Mouse (Mus musculus): ENCODE measurements around the gene Sys1. TPM values are rescaled to one million over a fixed set of nuclear protein-coding genes. Genes with fewer than 3 reads are reported as not detected.

The Sys1 gene
- polyA plus RNA-seq, 1 experiment from 2014 or later, result 88.2 TPM

GRCm38 (mm10) chr2:164436215-164436913 is 20.4 kb upstream of the Sys1 start:
- peaks cover 6% of the 10 kb centered on the region for H3K27me3 ChIP-seq
- no peak overlapping the region for H3K4me2 ChIP-seq
- ATAC-seq (ENCODE audit: low FRiP score, low read depth), result no peak
- 27% methylated on average over 8 of the region's 8 CpGs for WGBS
- no peaks in the 10 kb centered on the region for H3K36me3 ChIP-seq
- no peaks in the 10 kb centered on the region for H3K4me1 ChIP-seq (replicated peaks)
- H3K27ac ChIP-seq (replicated peaks), result no peak overlapping the region
- H3K4me3 ChIP-seq, result no peak overlapping the region
- no peak overlapping the region for H3K9ac ChIP-seq
- H3K9me3 ChIP-seq, result no peaks in the 10 kb centered on the region

- WGBS, result 73% methylated on average over 3 of the region's 3 CpGs
- no peak overlapping the region for H3K9ac ChIP-seq
- peaks cover 11% of the 10 kb centered on the region for H3K27me3 ChIP-seq
- no peak overlapping the region for H3K27ac ChIP-seq (replicated peaks)
- H3K4me1 ChIP-seq (replicated peaks), result no peaks in the 10 kb centered on the region; the same call in 1 of the 2 replicates
- H3K4me3 ChIP-seq, result no peak overlapping the region
- no peaks in the 10 kb centered on the region for H3K9me3 ChIP-seq
- ATAC-seq (ENCODE audit: low FRiP score, low read depth), result no peak
- no peak overlapping the region for H3K4me2 ChIP-seq
- H3K36me3 ChIP-seq, result no peaks in the 10 kb centered on the region
Measured at GRCm38 (mm10) chr2:164436961-164437360, 19.8 kb upstream of the Sys1 start.

GRCm38 (mm10) chr2:164437710-164438109 is 19.1 kb upstream of the Sys1 start:
- Histone ChIP-seq H3K4me1 (replicated peaks) (peaks cover 7% of the 10 kb centered on the region), H3K27me3 (peaks cover 11% of the 10 kb centered on the region), H3K27ac (replicated peaks) (no peak overlapping the region), H3K4me2 (no peak overlapping the region), H3K36me3 (no peaks in the 10 kb centered on the region), H3K4me3 (no peak overlapping the region), H3K9ac (no peak overlapping the region), H3K9me3 (no peaks in the 10 kb centered on the region)
- no peak for ATAC-seq (ENCODE audit: low FRiP score, low read depth)
- 79% methylated on average over 6 of the region's 6 CpGs for WGBS

GRCm38 (mm10) chr2:164438257-164438656 is 18.5 kb upstream of the Sys1 start:
- H3K27ac ChIP-seq (replicated peaks), result no peak overlapping the region
- peaks cover 13% of the 10 kb centered on the region for H3K4me1 ChIP-seq (replicated peaks)
- WGBS, result 77% methylated on average over 8 of the region's 8 CpGs
- no peaks in the 10 kb centered on the region for H3K36me3 ChIP-seq
- no peak overlapping the region for H3K9ac ChIP-seq
- ATAC-seq (ENCODE audit: low FRiP score, low read depth), result no peak
- H3K4me3 ChIP-seq, result no peak overlapping the region
- no peak overlapping the region for H3K4me2 ChIP-seq
- H3K27me3 ChIP-seq, result peaks cover 11% of the 10 kb centered on the region
- H3K9me3 ChIP-seq, result no peaks in the 10 kb centered on the region

DNA sequence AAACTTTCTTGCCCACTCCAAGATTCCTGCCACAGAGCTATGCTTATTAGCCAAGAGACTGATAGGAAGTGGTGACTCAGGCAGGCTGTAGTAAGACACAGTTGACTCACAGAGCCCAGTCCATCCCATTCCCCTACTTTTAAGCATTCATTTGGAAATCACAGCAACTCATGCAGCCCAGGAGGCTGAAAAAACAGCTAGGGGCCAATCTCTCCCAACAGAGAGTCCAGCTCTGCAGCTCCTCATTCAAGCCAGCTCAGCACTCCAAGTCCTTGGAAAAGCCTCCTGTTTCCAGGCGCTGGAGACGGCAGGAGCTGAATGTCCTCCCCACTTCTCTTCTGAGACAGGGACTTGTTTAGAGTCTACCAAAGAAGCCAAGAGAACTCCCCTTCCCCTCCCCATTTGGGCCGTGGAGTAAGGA is 17.8 kb upstream of the Sys1 start:
- no peak overlapping the region for H3K27ac ChIP-seq (replicated peaks)
- ATAC-seq (ENCODE audit: low FRiP score, low read depth), result no peak
- H3K4me3 ChIP-seq, result no peak overlapping the region
- H3K27me3 ChIP-seq, result peaks cover 11% of the 10 kb centered on the region
- H3K4me2 ChIP-seq, result no peak overlapping the region
- 74% methylated on average over 3 of the region's 3 CpGs for WGBS
- no peak overlapping the region for H3K9ac ChIP-seq
- H3K9me3 ChIP-seq, result no peaks in the 10 kb centered on the region
- H3K4me1 ChIP-seq (replicated peaks), result peaks cover 17% of the 10 kb centered on the region
- H3K36me3 ChIP-seq, result no peaks in the 10 kb centered on the region

DNA sequence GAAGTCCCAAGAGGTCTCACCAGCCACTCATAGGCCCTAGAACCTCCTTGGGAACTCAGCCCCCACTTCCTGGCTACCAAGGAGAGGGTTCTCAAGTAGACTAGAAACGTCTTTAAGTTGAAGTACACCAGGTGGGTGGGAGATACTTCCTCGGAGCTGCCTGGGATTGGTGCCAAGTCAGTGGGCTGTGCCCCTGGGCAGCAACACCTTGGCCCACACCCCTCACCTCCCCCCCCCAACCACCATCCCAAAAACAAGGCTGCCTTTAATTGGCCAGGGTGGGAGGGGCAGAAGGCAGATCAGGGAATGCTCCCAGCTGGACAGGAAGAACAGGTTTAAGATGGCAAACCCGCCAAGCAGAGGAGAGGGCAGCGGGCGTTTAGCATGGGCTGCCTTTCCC is 16.4 kb upstream of the Sys1 start:
- Histone ChIP-seq H3K36me3 (no peaks in the 10 kb centered on the region), H3K4me2 (no peak overlapping the region), H3K4me1 (replicated peaks) (peaks cover 17% of the 10 kb centered on the region), H3K27me3 (peaks cover 11% of the 10 kb centered on the region), H3K9me3 (no peaks in the 10 kb centered on the region), H3K27ac (replicated peaks) (no peak overlapping the region), H3K9ac (no peak overlapping the region), H3K4me3 (no peak overlapping the region)
- 84% methylated on average over 5 of the region's 5 CpGs for WGBS
- no peak for ATAC-seq (ENCODE audit: low FRiP score, low read depth)

DNA sequence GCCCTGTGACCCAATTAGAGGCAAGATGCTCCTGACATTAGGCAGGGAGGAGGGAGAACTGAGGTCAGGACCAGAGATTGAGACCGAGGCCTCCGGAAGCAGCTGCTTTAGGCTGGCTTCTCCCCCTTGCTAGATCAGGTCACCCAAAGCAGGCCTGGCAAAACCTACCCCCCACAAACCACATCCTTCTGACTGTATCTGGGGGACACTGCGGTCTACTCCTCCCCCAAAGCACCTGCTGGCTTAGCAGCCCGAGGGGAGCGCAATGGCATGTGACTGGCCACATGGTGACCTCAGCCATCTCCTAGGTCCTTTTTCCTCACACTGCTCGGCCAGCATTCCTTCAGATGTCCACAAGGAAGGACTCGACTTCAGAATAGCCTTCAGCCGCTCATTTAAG is 15.6 kb upstream of the Sys1 start:
- Histone ChIP-seq H3K9ac (no peak overlapping the region), H3K4me2 (peak overlapping the region; percentile 22; the same call in 1 of the 2 replicates), H3K4me3 (0 out of 2 replicates have a peak overlapping the region, but pooled peaks have one; percentile 0), H3K4me1 (replicated peaks) (peaks cover 17% of the 10 kb centered on the region), H3K9me3 (no peaks in the 10 kb centered on the region), H3K36me3 (no peaks in the 10 kb centered on the region), H3K27me3 (peaks cover 11% of the 10 kb centered on the region), H3K27ac (replicated peaks) (no peak overlapping the region)
- ATAC-seq (ENCODE audit: low FRiP score, low read depth), result no peak
- whole genome bisulfite sequencing, result 33% methylated on average over 8 of the region's 8 CpGs

GRCm38 (mm10) chr2:164441731-164442130 is 15.0 kb upstream of the Sys1 start:
- 0 out of 2 replicates have a peak overlapping the region, but pooled peaks have one; percentile 53 for H3K4me3 ChIP-seq
- WGBS, result 25% methylated on average over 7 of the region's 7 CpGs
- no peak for ATAC-seq (ENCODE audit: low FRiP score, low read depth)
- no peaks in the 10 kb centered on the region for H3K9me3 ChIP-seq
- H3K4me2 ChIP-seq, result peak overlapping the region; percentile 97
- no peak overlapping the region for H3K9ac ChIP-seq
- H3K27me3 ChIP-seq, result peaks cover 11% of the 10 kb centered on the region
- H3K4me1 ChIP-seq (replicated peaks), result peaks cover 17% of the 10 kb centered on the region
- no peak overlapping the region for H3K27ac ChIP-seq (replicated peaks)
- H3K36me3 ChIP-seq, result no peaks in the 10 kb centered on the region

- peak overlapping the region; percentile 50 for H3K9ac ChIP-seq
- H3K9me3 ChIP-seq, result no peaks in the 10 kb centered on the region
- no peak; the same call in 1 of the 2 replicates for ATAC-seq (ENCODE audit: low FRiP score, low read depth)
- H3K4me3 ChIP-seq, result peak overlapping the region; percentile 53
- WGBS, result 2% methylated on average over 29 of the region's 29 CpGs
- H3K4me2 ChIP-seq, result peak overlapping the region; percentile 97
- peaks cover 17% of the 10 kb centered on the region for H3K4me1 ChIP-seq (replicated peaks)
- no peak overlapping the region for H3K27ac ChIP-seq (replicated peaks)
- peaks cover 11% of the 10 kb centered on the region for H3K27me3 ChIP-seq
- H3K36me3 ChIP-seq, result no peaks in the 10 kb centered on the region
Measured at GRCm38 (mm10) chr2:164442315-164443050, 14.3 kb upstream of the Sys1 start.

GRCm38 (mm10) chr2:164443051-164443437 is 13.7 kb upstream of the Sys1 start:
- Histone ChIP-seq H3K27ac (replicated peaks) (no peak overlapping the region), H3K9me3 (no peaks in the 10 kb centered on the region), H3K9ac (peak overlapping the region; percentile 50), H3K4me1 (replicated peaks) (peaks cover 17% of the 10 kb centered on the region), H3K4me2 (peak overlapping the region; percentile 97), H3K4me3 (peak overlapping the region; percentile 53), H3K27me3 (peaks cover 11% of the 10 kb centered on the region), H3K36me3 (no peaks in the 10 kb centered on the region)
- peak; percentile 84 for ATAC-seq (ENCODE audit: low FRiP score, low read depth)
- 0% methylated on average over 26 of the region's 26 CpGs for WGBS

DNA sequence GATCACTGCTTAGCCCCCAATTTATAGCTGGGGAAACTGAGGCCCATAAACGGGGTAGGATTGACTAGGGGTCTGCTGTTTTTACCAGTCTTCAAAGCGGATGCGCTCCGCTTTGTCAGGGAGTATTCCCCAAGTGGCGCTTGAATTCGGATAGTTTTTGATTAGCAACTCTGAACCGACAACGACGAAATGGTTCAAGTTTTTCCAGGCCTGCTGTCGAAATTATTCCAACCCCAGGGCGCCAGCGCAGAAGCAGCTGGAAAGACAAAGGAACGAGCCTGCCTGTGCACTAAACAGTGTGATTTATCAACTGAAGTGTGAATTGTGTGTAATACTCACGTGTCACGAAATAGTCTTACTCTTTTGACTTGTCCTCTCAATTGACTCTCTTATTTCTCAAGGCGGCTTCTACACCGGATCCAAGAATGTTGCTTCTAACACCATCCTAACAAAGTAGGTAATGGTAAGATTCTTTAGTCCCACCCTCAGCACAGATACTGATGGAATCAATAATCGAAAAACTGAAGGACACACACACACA is 13.2 kb upstream of the Sys1 start, which contains the start of gene Sdc4:
Sdc4 (minus strand) TSS at position 428 of the 541 bp plus-strand sequence.
- ATAC-seq (ENCODE audit: low FRiP score, low read depth), result no peak
- peak within 1 kb of the TSS; percentile 53 for H3K4me3 ChIP-seq
- H3K4me2 ChIP-seq, result peak within 1 kb of the TSS; percentile 97
- peaks cover 17% of the 10 kb centered on the region for H3K4me1 ChIP-seq (replicated peaks)
- H3K27ac ChIP-seq (replicated peaks), result no peak within 1 kb of the TSS
- H3K9ac ChIP-seq, result peak within 1 kb of the TSS; percentile 50
- 5% methylated on average over 18 of the region's 18 CpGs for WGBS
- H3K27me3 ChIP-seq, result peaks cover 11% of the 10 kb centered on the region
- H3K36me3 ChIP-seq, result no peaks in the 10 kb centered on the region
- no peaks in the 10 kb centered on the region for H3K9me3 ChIP-seq

- Histone ChIP-seq H3K4me2 (no peak overlapping the region), H3K4me3 (no peak overlapping the region), H3K27me3 (peaks cover 11% of the 10 kb centered on the region), H3K9me3 (no peaks in the 10 kb centered on the region), H3K27ac (replicated peaks) (no peak overlapping the region), H3K4me1 (replicated peaks) (peaks cover 17% of the 10 kb centered on the region), H3K36me3 (no peaks in the 10 kb centered on the region), H3K9ac (no peak overlapping the region)
- 92% methylated on average over 2 of the region's 2 CpGs for WGBS
- ATAC-seq (ENCODE audit: low FRiP score, low read depth), result no peak
Measured at GRCm38 (mm10) chr2:164444701-164445100, 12.1 kb upstream of the Sys1 start.

Measured in hindbrain, embryonic 15.5 days (tissue).